Mouse (Mus musculus): ENCODE measurements around the gene Rragc.

- TF ChIP-seq CTCF (conservative IDR thresholded peaks at IDR 0.05; ENCODE audit: low read length) = no peak
- no peak for TF ChIP-seq NANOG (IDR thresholded peaks at IDR 0.05; ENCODE audit: borderline replicate concordance, low read length)
Observed at GRCm38 (mm10) chr4:123912431-123912830, 4.8 kb upstream of the Rragc start.

Data from E14TG2a.4 (cell line).